Mouse (Mus musculus): ENCODE results near the gene Gm20390.

- no peak for TF ChIP-seq POLR2A (IDR thresholded peaks at IDR 0.05; ENCODE audit: borderline replicate concordance, insufficient read depth, low read length)
- no peak for TF ChIP-seq CTCF (IDR thresholded peaks at IDR 0.05; ENCODE audit: borderline replicate concordance, insufficient read depth, low read depth, low read length)
Measured at GRCm38 (mm10) chr11:93985265-93985664, 17.2 kb upstream of the Gm20390 start.
